In genomic region chr12:72664020-72664734, GRCm38 (mm10) we compare ENCODE assay signal across 10 mouse cellular contexts. TPM values are rescaled to one million over a fixed set of nuclear protein-coding genes. Genes with fewer than 3 reads are reported as not detected.
DNase-seq lines count a peak whose midpoint lies in the region; ATAC-seq and TF ChIP-seq lines count a peak whose summit lies in the region.
"Had no signal": no experiment of that assay in that cellular context is flagged by ENCODE, and none has a peak within 500 bp of the region (broad histone marks: within the 10 kb centered on the region; RNA-seq: fewer than 3 reads in every experiment).

No protein-coding gene starts in this region.

- no peaks in the 10 kb centered on the region; the same call in none of the 2 replicates for H3K4me1 ChIP-seq in cerebellum, adult 2 months (ENCODE audit: control insufficient read depth, insufficient read depth, low read length)
- peaks cover 4% of the 10 kb centered on the region; the same call in 1 of the 2 replicates for H3K4me1 ChIP-seq in liver, embryonic 11.5 days (replicated peaks; ENCODE audit: control insufficient read depth, insufficient read depth, low read length)
- peaks cover 11% of the 10 kb centered on the region for H3K4me1 ChIP-seq in midbrain, embryonic 16.5 days (ENCODE audit: control insufficient read depth, insufficient read depth, low read length)

- H3K4me3 ChIP-seq in cerebellum, adult 2 months (replicated peaks; ENCODE audit: insufficient read depth, low read depth, low read length), result peak overlapping the region; percentile 81
- peak overlapping the region; percentile 66 for H3K4me3 ChIP-seq in liver, embryonic 11.5 days (ENCODE audit: low read depth, low read length)
- peak overlapping the region; percentile 56 for H3K4me3 ChIP-seq in midbrain, embryonic 16.5 days (ENCODE audit: low read depth, low read length)

- 0 out of 2 replicates have a peak, but pooled peaks have one; percentile 15 for TF ChIP-seq CTCF in cerebellum, adult 2 months (IDR thresholded peaks at IDR 0.05; ENCODE audit: borderline replicate concordance, insufficient read depth, low read depth, low read length)

- 3% methylated on average over 28 of the region's 28 CpGs for WGBS in cerebellum, adult 2 months
- WGBS in liver, embryonic 11.5 days, result 14% methylated on average over 28 of the region's 28 CpGs
- WGBS in midbrain, embryonic 16.5 days, result 5% methylated on average over 28 of the region's 28 CpGs

- H3K27me3 ChIP-seq in cerebellum, adult 2 months (ENCODE audit: control insufficient read depth, insufficient read depth, low read length), result no peaks in the 10 kb centered on the region
- H3K27me3 ChIP-seq in liver, embryonic 11.5 days (replicated peaks; ENCODE audit: control insufficient read depth, insufficient read depth, low read length), result no peaks in the 10 kb centered on the region
- H3K27me3 ChIP-seq in midbrain, embryonic 16.5 days (ENCODE audit: control insufficient read depth, insufficient read depth, low read depth, low read length), result no peaks in the 10 kb centered on the region

- peak; percentile 28 for DNase-seq in urinary bladder, adult 2 months (ENCODE audit: low spot score)
- no peak for DNase-seq in urinary bladder, postnatal 4 days (ENCODE audit: low spot score in 2 of 2)
- peak; percentile 42 to 52 for DNase-seq in cerebellum, adult 2 months
- DNase-seq in kidney, adult 11 months, result peak; percentile 4
- peak; percentile 37 for DNase-seq in liver, embryonic 11.5 days (ENCODE audit: low spot score)
- DNase-seq in urinary bladder, postnatal 36 days (ENCODE audit: low spot score in 2 of 2), result peak; percentile 37 to 67

- peak overlapping the region; percentile 19 for H3K27ac ChIP-seq in cerebellum, adult 2 months (ENCODE audit: insufficient read depth, low read length)
- H3K27ac ChIP-seq in liver, embryonic 11.5 days (ENCODE audit: low read depth, low read length), result no peak overlapping the region
- H3K27ac ChIP-seq in midbrain, embryonic 16.5 days (ENCODE audit: low read length), result peak overlapping the region; percentile 30

- ATAC-seq in granulocyte monocyte progenitor cell, adult 5-6 weeks (replicated peaks; ENCODE audit: poor library complexity, severe bottlenecking), result peak; percentile 2; the same call in 1 of the 2 replicates
- ATAC-seq in liver, embryonic 11.5 days (replicated peaks; ENCODE audit: low FRiP score), result peak; percentile 35
- peak; percentile 69 for ATAC-seq in midbrain, embryonic 16.5 days

- peak overlapping the region; percentile 97 for H3K4me2 ChIP-seq in liver, embryonic 11.5 days
- H3K4me2 ChIP-seq in midbrain, embryonic 16.5 days (ENCODE audit: low read length), result peak overlapping the region; percentile 81

- peak overlapping the region; percentile 66 for H3K9ac ChIP-seq in liver, embryonic 11.5 days (ENCODE audit: low read depth, low read length)
- H3K9ac ChIP-seq in midbrain, embryonic 16.5 days (ENCODE audit: low read depth, low read length), result peak overlapping the region; percentile 71

- H3K9me3 ChIP-seq in liver, embryonic 11.5 days (ENCODE audit: control insufficient read depth, low read length), result no peaks in the 10 kb centered on the region
- H3K9me3 ChIP-seq in midbrain, embryonic 16.5 days (replicated peaks; ENCODE audit: control insufficient read depth, low read length, poor library complexity, severe bottlenecking), result no peaks in the 10 kb centered on the region

- TF ChIP-seq POLR2A in cerebellum, adult 2 months (IDR thresholded peaks at IDR 0.05; ENCODE audit: borderline replicate concordance, insufficient read depth, low read length), result no peak

- H3K36me3 ChIP-seq in liver, embryonic 11.5 days (ENCODE audit: control insufficient read depth, insufficient read depth, low read length), result no peaks in the 10 kb centered on the region
- H3K36me3 ChIP-seq in midbrain, embryonic 16.5 days (ENCODE audit: control insufficient read depth, insufficient read depth, low read length), result no peaks in the 10 kb centered on the region

RNA-seq across cellular contexts. Expression of gene Dhrs7, which starts 0.5 kb away (rescaled TPM):
- polyA plus RNA-seq in urinary bladder, adult 2 months (2012; rRNA removed), result 88.7 and 94.8 TPM in 2 replicates
- 43.8 and 44.9 TPM in 2 replicates for polyA plus RNA-seq in cerebellum, adult 2 months (2012; rRNA removed)
- total RNA-seq in granulocyte monocyte progenitor cell, adult 5-6 weeks (2014; fragmentation: Nextera tagmentation), result 30.8 and 32.4 TPM in 2 replicates
- 57.2 and 58.4 TPM in 2 replicates for total RNA-seq in granulocyte monocyte progenitor cell, adult 5-6 weeks (2017)
- polyA plus RNA-seq in liver, embryonic 11.5 days (2014; fragmentation: Nextera tagmentation; extraction: Ambion mirVana), result 12.6 and 13.7 TPM in 2 replicates
- 12.3 and 16.6 TPM in 2 replicates for polyA plus RNA-seq in midbrain, embryonic 16.5 days (2015; fragmentation: Nextera tagmentation; extraction: Ambion mirVana)

RNA-seq across cellular contexts. Expression of gene Gm4756, which starts 14.7 kb away (rescaled TPM):
- polyA plus RNA-seq in urinary bladder, adult 2 months (2012; rRNA removed), result not detected in 2 replicates
- not detected in 2 replicates for polyA plus RNA-seq in cerebellum, adult 2 months (2012; rRNA removed)
- not detected in 2 replicates for total RNA-seq in granulocyte monocyte progenitor cell, adult 5-6 weeks (2014; fragmentation: Nextera tagmentation)
- total RNA-seq in granulocyte monocyte progenitor cell, adult 5-6 weeks (2017), result not detected in 2 replicates
- not detected in 2 replicates for polyA plus RNA-seq in liver, embryonic 11.5 days (2014; fragmentation: Nextera tagmentation; extraction: Ambion mirVana)
- polyA plus RNA-seq in midbrain, embryonic 16.5 days (2015; fragmentation: Nextera tagmentation; extraction: Ambion mirVana), result not detected in 2 replicates
- total RNA-seq: common myeloid progenitor, adult 5-6 weeks; neutrophil, adult 5-6 weeks had no signal

Comparison
In these comparisons a context has a peak if more than half of its experiments do, and no peak if none do; other contexts are left out.
1. DNase-seq: peak in urinary bladder, adult 2 months (single experiment), cerebellum, adult 2 months (2 of 2), kidney, adult 11 months (single experiment), liver, embryonic 11.5 days (single experiment) and urinary bladder, postnatal 36 days (2 of 2); none in urinary bladder, postnatal 4 days (0 of 2).
2. ATAC-seq: peak in every context shown above with its lines; median percentile 69 in midbrain, embryonic 16.5 days; 35 in liver, embryonic 11.5 days; 2 in granulocyte monocyte progenitor cell, adult 5-6 weeks.
3. Peak in every context shown above with its lines, with median percentiles within 50 percentile points of each other: H3K4me3 ChIP-seq.